Mouse (Mus musculus): ENCODE measurements around the gene Irak2. TPM values are rescaled to one million over a fixed set of nuclear protein-coding genes. Genes with fewer than 3 reads are reported as not detected.

Gene Irak2
- polyA plus RNA-seq, 1 experiment from 2014 or later: 1.6 TPM

- Histone ChIP-seq H3K4me1 (ENCODE audit: control insufficient read depth, insufficient read depth, low read length) (no peaks in the 10 kb centered on the region), H3K36me3 (ENCODE audit: control insufficient read depth, insufficient read depth, low read length) (no peaks in the 10 kb centered on the region), H3K4me2 (no peak overlapping the region), H3K27ac (ENCODE audit: low read depth, low read length) (no peak overlapping the region), H3K4me3 (ENCODE audit: low read depth, low read length) (no peak overlapping the region), H3K9me3 (ENCODE audit: control insufficient read depth, low read length) (no peaks in the 10 kb centered on the region), H3K9ac (ENCODE audit: low read length) (no peak overlapping the region), H3K27me3 (ENCODE audit: control insufficient read depth, insufficient read depth, low read length) (no peaks in the 10 kb centered on the region)
- WGBS: 79% methylated on average over 4 of the region's 4 CpGs
- ATAC-seq (ENCODE audit: low FRiP score) (no peak), DNase-seq (ENCODE audit: low spot score, missing footprints) (no peak)
Measured at GRCm38 (mm10) chr6:113650197-113650640, 12.0 kb downstream of the Irak2 start.

GRCm38 (mm10) chr6:113651626-113652025, 13.4 kb downstream of the Irak2 start:
- Histone ChIP-seq H3K36me3 (ENCODE audit: control insufficient read depth, insufficient read depth, low read length) (no peaks in the 10 kb centered on the region), H3K27ac (ENCODE audit: low read depth, low read length) (no peak overlapping the region), H3K4me2 (no peak overlapping the region), H3K27me3 (ENCODE audit: control insufficient read depth, insufficient read depth, low read length) (no peaks in the 10 kb centered on the region), H3K4me3 (ENCODE audit: low read depth, low read length) (no peak overlapping the region), H3K9ac (ENCODE audit: low read length) (no peak overlapping the region), H3K4me1 (ENCODE audit: control insufficient read depth, insufficient read depth, low read length) (no peaks in the 10 kb centered on the region), H3K9me3 (ENCODE audit: control insufficient read depth, low read length) (no peaks in the 10 kb centered on the region)
- 69% methylated on average over 3 of the region's 3 CpGs for WGBS
- ATAC-seq (ENCODE audit: low FRiP score) (no peak), DNase-seq (ENCODE audit: low spot score, missing footprints) (no peak)

GRCm38 (mm10) chr6:113653551-113653950, 15.3 kb downstream of the Irak2 start:
- H3K9me3 ChIP-seq (ENCODE audit: control insufficient read depth, low read length): no peaks in the 10 kb centered on the region
- DNase-seq (ENCODE audit: low spot score, missing footprints): no peak
- no peak overlapping the region for H3K4me3 ChIP-seq (ENCODE audit: low read depth, low read length)
- H3K27ac ChIP-seq (ENCODE audit: low read depth, low read length): no peak overlapping the region
- H3K4me1 ChIP-seq (ENCODE audit: control insufficient read depth, insufficient read depth, low read length): no peaks in the 10 kb centered on the region
- no peaks in the 10 kb centered on the region for H3K27me3 ChIP-seq (ENCODE audit: control insufficient read depth, insufficient read depth, low read length)
- H3K9ac ChIP-seq (ENCODE audit: low read length): no peak overlapping the region
- 96% methylated on average over 7 of the region's 7 CpGs for WGBS
- ATAC-seq (ENCODE audit: low FRiP score): no peak
- no peak overlapping the region for H3K4me2 ChIP-seq
- no peaks in the 10 kb centered on the region for H3K36me3 ChIP-seq (ENCODE audit: control insufficient read depth, insufficient read depth, low read length)

- Histone ChIP-seq H3K27me3 (ENCODE audit: control insufficient read depth, insufficient read depth, low read length) (no peaks in the 10 kb centered on the region), H3K27ac (ENCODE audit: low read depth, low read length) (no peak overlapping the region), H3K4me1 (ENCODE audit: control insufficient read depth, insufficient read depth, low read length) (no peaks in the 10 kb centered on the region), H3K36me3 (ENCODE audit: control insufficient read depth, insufficient read depth, low read length) (no peaks in the 10 kb centered on the region), H3K4me3 (ENCODE audit: low read depth, low read length) (no peak overlapping the region), H3K9me3 (ENCODE audit: control insufficient read depth, low read length) (no peaks in the 10 kb centered on the region), H3K9ac (ENCODE audit: low read length) (no peak overlapping the region), H3K4me2 (no peak overlapping the region)
- no peak for ATAC-seq (ENCODE audit: low FRiP score)
- no peak for DNase-seq (ENCODE audit: low spot score, missing footprints)
- WGBS: 84% methylated on average over 8 of the region's 8 CpGs
Measured at GRCm38 (mm10) chr6:113654102-113654501, 15.8 kb downstream of the Irak2 start.

GRCm38 (mm10) chr6:113654753-113655397, 16.6 kb downstream of the Irak2 start:
- 83% methylated on average over 16 of the region's 16 CpGs for WGBS
- DNase-seq (ENCODE audit: low spot score, missing footprints) (no peak), ATAC-seq (ENCODE audit: low FRiP score) (no peak)
- no peaks in the 10 kb centered on the region for H3K4me1 ChIP-seq (ENCODE audit: control insufficient read depth, insufficient read depth, low read length)
- H3K36me3 ChIP-seq (ENCODE audit: control insufficient read depth, insufficient read depth, low read length): no peaks in the 10 kb centered on the region
- H3K27me3 ChIP-seq (ENCODE audit: control insufficient read depth, insufficient read depth, low read length): no peaks in the 10 kb centered on the region
- no peak overlapping the region for H3K4me2 ChIP-seq
- H3K9ac ChIP-seq (ENCODE audit: low read length): no peak overlapping the region
- no peak overlapping the region for H3K4me3 ChIP-seq (ENCODE audit: low read depth, low read length)
- H3K9me3 ChIP-seq (ENCODE audit: control insufficient read depth, low read length): no peaks in the 10 kb centered on the region
- no peak overlapping the region for H3K27ac ChIP-seq (ENCODE audit: low read depth, low read length)

- ATAC-seq (ENCODE audit: low FRiP score) (no peak), DNase-seq (ENCODE audit: low spot score, missing footprints) (no peak)
- Histone ChIP-seq H3K36me3 (ENCODE audit: control insufficient read depth, insufficient read depth, low read length) (no peaks in the 10 kb centered on the region), H3K9ac (ENCODE audit: low read length) (no peak overlapping the region), H3K9me3 (ENCODE audit: control insufficient read depth, low read length) (no peaks in the 10 kb centered on the region), H3K27ac (ENCODE audit: low read depth, low read length) (no peak overlapping the region), H3K27me3 (ENCODE audit: control insufficient read depth, insufficient read depth, low read length) (no peaks in the 10 kb centered on the region), H3K4me2 (no peak overlapping the region), H3K4me1 (ENCODE audit: control insufficient read depth, insufficient read depth, low read length) (no peaks in the 10 kb centered on the region), H3K4me3 (ENCODE audit: low read depth, low read length) (no peak overlapping the region)
- 87% methylated on average over 3 of the region's 3 CpGs for WGBS
Measured at GRCm38 (mm10) chr6:113655475-113655874, 17.2 kb downstream of the Irak2 start.

- Histone ChIP-seq H3K9ac (ENCODE audit: low read length) (no peak overlapping the region), H3K4me1 (ENCODE audit: control insufficient read depth, insufficient read depth, low read length) (no peaks in the 10 kb centered on the region), H3K9me3 (ENCODE audit: control insufficient read depth, low read length) (no peaks in the 10 kb centered on the region), H3K4me2 (no peak overlapping the region), H3K4me3 (ENCODE audit: low read depth, low read length) (no peak overlapping the region), H3K27ac (ENCODE audit: low read depth, low read length) (no peak overlapping the region), H3K27me3 (ENCODE audit: control insufficient read depth, insufficient read depth, low read length) (no peaks in the 10 kb centered on the region), H3K36me3 (ENCODE audit: control insufficient read depth, insufficient read depth, low read length) (no peaks in the 10 kb centered on the region)
- 75% methylated on average over 6 of the region's 6 CpGs for WGBS
- DNase-seq (ENCODE audit: low spot score, missing footprints): no peak
- no peak for ATAC-seq (ENCODE audit: low FRiP score)
Measured at GRCm38 (mm10) chr6:113656847-113657246, 18.6 kb downstream of the Irak2 start.

GRCm38 (mm10) chr6:113658226-113658625, 20.0 kb downstream of the Irak2 start:
- Histone ChIP-seq H3K27me3 (ENCODE audit: control insufficient read depth, insufficient read depth, low read length) (no peaks in the 10 kb centered on the region), H3K4me1 (ENCODE audit: control insufficient read depth, insufficient read depth, low read length) (no peaks in the 10 kb centered on the region), H3K9ac (ENCODE audit: low read length) (no peak overlapping the region), H3K27ac (ENCODE audit: low read depth, low read length) (no peak overlapping the region), H3K9me3 (ENCODE audit: control insufficient read depth, low read length) (no peaks in the 10 kb centered on the region), H3K36me3 (ENCODE audit: control insufficient read depth, insufficient read depth, low read length) (no peaks in the 10 kb centered on the region), H3K4me2 (no peak overlapping the region), H3K4me3 (ENCODE audit: low read depth, low read length) (no peak overlapping the region)
- no peak for ATAC-seq (ENCODE audit: low FRiP score)
- 74% methylated on average over 3 of the region's 3 CpGs for WGBS
- no peak for DNase-seq (ENCODE audit: low spot score, missing footprints)

GRCm38 (mm10) chr6:113659648-113660491, 21.6 kb downstream of the Irak2 start:
- Histone ChIP-seq H3K27ac (ENCODE audit: low read depth, low read length) (no peak overlapping the region), H3K9ac (ENCODE audit: low read length) (no peak overlapping the region), H3K36me3 (ENCODE audit: control insufficient read depth, insufficient read depth, low read length) (no peaks in the 10 kb centered on the region), H3K27me3 (ENCODE audit: control insufficient read depth, insufficient read depth, low read length) (no peaks in the 10 kb centered on the region), H3K4me2 (no peak overlapping the region), H3K4me3 (ENCODE audit: low read depth, low read length) (no peak overlapping the region), H3K9me3 (ENCODE audit: control insufficient read depth, low read length) (no peaks in the 10 kb centered on the region), H3K4me1 (ENCODE audit: control insufficient read depth, insufficient read depth, low read length) (no peaks in the 10 kb centered on the region)
- DNase-seq (ENCODE audit: low spot score, missing footprints) (no peak), ATAC-seq (ENCODE audit: low FRiP score) (no peak)
- WGBS: 80% methylated on average over 8 of the region's 8 CpGs
